Mouse (Mus musculus): Measurements from ENCODE around the gene Klk4. TPM values are rescaled to one million over a fixed set of nuclear protein-coding genes. Genes with fewer than 3 reads are reported as not detected.

The Klk4 gene
- polyA plus RNA-seq (2014; fragmentation: Nextera tagmentation; extraction: Ambion mirVana): not detected in 2 replicates

GRCm38 (mm10) chr7:43880912-43881311, at the start of gene Klk4:
TSS of gene Klk4 (plus strand) at chr7:43881160.
- Histone ChIP-seq H3K36me3 (ENCODE audit: control insufficient read depth, insufficient read depth, low read length) (no peaks in the 10 kb centered on the region), H3K27me3 (ENCODE audit: control insufficient read depth, insufficient read depth, low read length) (no peaks in the 10 kb centered on the region), H3K9me3 (ENCODE audit: control insufficient read depth, low read length) (no peaks in the 10 kb centered on the region), H3K9ac (ENCODE audit: low read length) (no peak within 1 kb of the TSS), H3K4me1 (ENCODE audit: control insufficient read depth, insufficient read depth, low read length) (no peaks in the 10 kb centered on the region), H3K4me3 (ENCODE audit: low read depth, low read length) (no peak within 1 kb of the TSS), H3K4me2 (ENCODE audit: low read depth) (no peak within 1 kb of the TSS), H3K27ac (ENCODE audit: low read depth, low read length) (no peak within 1 kb of the TSS)
- no peak for DNase-seq (ENCODE audit: low spot score)
- no peak for ATAC-seq (ENCODE audit: insufficient read depth, low FRiP score, low TSS enrichment)
- 13% methylated on average over 3 of the region's 3 CpGs for WGBS

GRCm38 (mm10) chr7:43841701-43842100, 39.3 kb upstream of the Klk4 start, which contains the start of gene Klk5:
TSS of gene Klk5 (plus strand) at chr7:43841971.
- Histone ChIP-seq H3K9me3 (ENCODE audit: control insufficient read depth, low read length) (no peaks in the 10 kb centered on the region), H3K9ac (ENCODE audit: low read length) (no peak within 1 kb of the TSS), H3K4me1 (ENCODE audit: control insufficient read depth, insufficient read depth, low read length) (no peaks in the 10 kb centered on the region), H3K36me3 (ENCODE audit: control insufficient read depth, insufficient read depth, low read length) (no peaks in the 10 kb centered on the region), H3K4me3 (ENCODE audit: low read depth, low read length) (no peak within 1 kb of the TSS), H3K27me3 (ENCODE audit: control insufficient read depth, insufficient read depth, low read length) (no peaks in the 10 kb centered on the region), H3K27ac (ENCODE audit: low read depth, low read length) (no peak within 1 kb of the TSS), H3K4me2 (ENCODE audit: low read depth) (no peak within 1 kb of the TSS)
- DNase-seq (ENCODE audit: low spot score) (no peak), ATAC-seq (ENCODE audit: insufficient read depth, low FRiP score, low TSS enrichment) (no peak)
- 47% methylated on average over 2 of the region's 3 CpGs for WGBS

GRCm38 (mm10) chr7:43843801-43844200, 37.2 kb upstream of the Klk4 start:
- Histone ChIP-seq H3K4me3 (ENCODE audit: low read depth, low read length) (no peak overlapping the region), H3K4me2 (ENCODE audit: low read depth) (no peak overlapping the region), H3K4me1 (ENCODE audit: control insufficient read depth, insufficient read depth, low read length) (no peaks in the 10 kb centered on the region), H3K27me3 (ENCODE audit: control insufficient read depth, insufficient read depth, low read length) (no peaks in the 10 kb centered on the region), H3K36me3 (ENCODE audit: control insufficient read depth, insufficient read depth, low read length) (no peaks in the 10 kb centered on the region), H3K9me3 (ENCODE audit: control insufficient read depth, low read length) (no peaks in the 10 kb centered on the region), H3K9ac (ENCODE audit: low read length) (no peak overlapping the region), H3K27ac (ENCODE audit: low read depth, low read length) (no peak overlapping the region)
- DNase-seq (ENCODE audit: low spot score) (no peak), ATAC-seq (ENCODE audit: insufficient read depth, low FRiP score, low TSS enrichment) (no peak)
- WGBS: 74% methylated on average over 4 of the region's 4 CpGs

GRCm38 (mm10) chr7:43851616-43852015, 29.3 kb upstream of the Klk4 start:
- Histone ChIP-seq H3K4me1 (ENCODE audit: control insufficient read depth, insufficient read depth, low read length) (no peaks in the 10 kb centered on the region), H3K4me2 (ENCODE audit: low read depth) (no peak overlapping the region), H3K27me3 (ENCODE audit: control insufficient read depth, insufficient read depth, low read length) (no peaks in the 10 kb centered on the region), H3K36me3 (ENCODE audit: control insufficient read depth, insufficient read depth, low read length) (no peaks in the 10 kb centered on the region), H3K9ac (ENCODE audit: low read length) (no peak overlapping the region), H3K4me3 (ENCODE audit: low read depth, low read length) (no peak overlapping the region), H3K9me3 (ENCODE audit: control insufficient read depth, low read length) (no peaks in the 10 kb centered on the region), H3K27ac (ENCODE audit: low read depth, low read length) (no peak overlapping the region)
- DNase-seq (ENCODE audit: low spot score) (no peak), ATAC-seq (ENCODE audit: insufficient read depth, low FRiP score, low TSS enrichment) (no peak)
- 89% methylated on average over 6 of the region's 6 CpGs for WGBS

GRCm38 (mm10) chr7:43854642-43855380, 26.1 kb upstream of the Klk4 start:
- no peak overlapping the region for H3K4me2 ChIP-seq (ENCODE audit: low read depth)
- no peak overlapping the region for H3K9ac ChIP-seq (ENCODE audit: low read length)
- no peaks in the 10 kb centered on the region for H3K4me1 ChIP-seq (ENCODE audit: control insufficient read depth, insufficient read depth, low read length)
- DNase-seq (ENCODE audit: low spot score): no peak
- no peak overlapping the region for H3K27ac ChIP-seq (ENCODE audit: low read depth, low read length)
- H3K36me3 ChIP-seq (ENCODE audit: control insufficient read depth, insufficient read depth, low read length): no peaks in the 10 kb centered on the region
- H3K4me3 ChIP-seq (ENCODE audit: low read depth, low read length): no peak overlapping the region
- no peak for ATAC-seq (ENCODE audit: insufficient read depth, low FRiP score, low TSS enrichment)
- no peaks in the 10 kb centered on the region for H3K9me3 ChIP-seq (ENCODE audit: control insufficient read depth, low read length)
- no peaks in the 10 kb centered on the region for H3K27me3 ChIP-seq (ENCODE audit: control insufficient read depth, insufficient read depth, low read length)
- WGBS: 85% methylated on average over 9 of the region's 9 CpGs

GRCm38 (mm10) chr7:43855709-43856108, 25.3 kb upstream of the Klk4 start:
- H3K9ac ChIP-seq (ENCODE audit: low read length): no peak overlapping the region
- no peak overlapping the region for H3K27ac ChIP-seq (ENCODE audit: low read depth, low read length)
- H3K36me3 ChIP-seq (ENCODE audit: control insufficient read depth, insufficient read depth, low read length): no peaks in the 10 kb centered on the region
- WGBS: 80% methylated on average over 3 of the region's 3 CpGs
- no peaks in the 10 kb centered on the region for H3K4me1 ChIP-seq (ENCODE audit: control insufficient read depth, insufficient read depth, low read length)
- H3K4me2 ChIP-seq (ENCODE audit: low read depth): no peak overlapping the region
- DNase-seq (ENCODE audit: low spot score) (no peak), ATAC-seq (ENCODE audit: insufficient read depth, low FRiP score, low TSS enrichment) (no peak)
- H3K27me3 ChIP-seq (ENCODE audit: control insufficient read depth, insufficient read depth, low read length): no peaks in the 10 kb centered on the region
- H3K9me3 ChIP-seq (ENCODE audit: control insufficient read depth, low read length): no peaks in the 10 kb centered on the region
- no peak overlapping the region for H3K4me3 ChIP-seq (ENCODE audit: low read depth, low read length)

- no peak overlapping the region for H3K4me2 ChIP-seq (ENCODE audit: low read depth)
- H3K27ac ChIP-seq (ENCODE audit: low read depth, low read length): no peak overlapping the region
- H3K36me3 ChIP-seq (ENCODE audit: control insufficient read depth, insufficient read depth, low read length): no peaks in the 10 kb centered on the region
- no peak for DNase-seq (ENCODE audit: low spot score)
- H3K4me1 ChIP-seq (ENCODE audit: control insufficient read depth, insufficient read depth, low read length): no peaks in the 10 kb centered on the region
- no peak for ATAC-seq (ENCODE audit: insufficient read depth, low FRiP score, low TSS enrichment)
- H3K9ac ChIP-seq (ENCODE audit: low read length): no peak overlapping the region
- WGBS: 84% methylated on average over 7 of the region's 7 CpGs
- no peaks in the 10 kb centered on the region for H3K27me3 ChIP-seq (ENCODE audit: control insufficient read depth, insufficient read depth, low read length)
- H3K4me3 ChIP-seq (ENCODE audit: low read depth, low read length): no peak overlapping the region
- no peaks in the 10 kb centered on the region for H3K9me3 ChIP-seq (ENCODE audit: control insufficient read depth, low read length)
Observed at GRCm38 (mm10) chr7:43856307-43856706, 24.7 kb upstream of the Klk4 start.

- Histone ChIP-seq H3K27ac (ENCODE audit: low read depth, low read length) (no peak overlapping the region), H3K9me3 (ENCODE audit: control insufficient read depth, low read length) (no peaks in the 10 kb centered on the region), H3K4me2 (ENCODE audit: low read depth) (no peak overlapping the region), H3K4me3 (ENCODE audit: low read depth, low read length) (no peak overlapping the region), H3K27me3 (ENCODE audit: control insufficient read depth, insufficient read depth, low read length) (no peaks in the 10 kb centered on the region), H3K4me1 (ENCODE audit: control insufficient read depth, insufficient read depth, low read length) (no peaks in the 10 kb centered on the region), H3K9ac (ENCODE audit: low read length) (no peak overlapping the region), H3K36me3 (ENCODE audit: control insufficient read depth, insufficient read depth, low read length) (no peaks in the 10 kb centered on the region)
- WGBS: 92% methylated on average over 12 of the region's 12 CpGs
- ATAC-seq (ENCODE audit: insufficient read depth, low FRiP score, low TSS enrichment): no peak
- DNase-seq (ENCODE audit: low spot score): no peak
Observed at GRCm38 (mm10) chr7:43857501-43857900, 23.5 kb upstream of the Klk4 start.

GRCm38 (mm10) chr7:43860411-43860810, 20.5 kb upstream of the Klk4 start:
- ATAC-seq (ENCODE audit: insufficient read depth, low FRiP score, low TSS enrichment) (no peak), DNase-seq (ENCODE audit: low spot score) (no peak)
- no peaks in the 10 kb centered on the region for H3K27me3 ChIP-seq (ENCODE audit: control insufficient read depth, insufficient read depth, low read length)
- no peaks in the 10 kb centered on the region for H3K36me3 ChIP-seq (ENCODE audit: control insufficient read depth, insufficient read depth, low read length)
- H3K4me3 ChIP-seq (ENCODE audit: low read depth, low read length): no peak overlapping the region
- 54% methylated on average over 8 of the region's 8 CpGs for WGBS
- no peak overlapping the region for H3K27ac ChIP-seq (ENCODE audit: low read depth, low read length)
- no peak overlapping the region for H3K4me2 ChIP-seq (ENCODE audit: low read depth)
- no peaks in the 10 kb centered on the region for H3K9me3 ChIP-seq (ENCODE audit: control insufficient read depth, low read length)
- no peaks in the 10 kb centered on the region for H3K4me1 ChIP-seq (ENCODE audit: control insufficient read depth, insufficient read depth, low read length)
- H3K9ac ChIP-seq (ENCODE audit: low read length): no peak overlapping the region

Data from neural tube, embryonic 11.5 days (tissue).